Mouse (Mus musculus) right cerebral cortex, adult 18-20 months (tissue): ENCODE measurements around the gene Nfib.
A peak's percentile ranks its signal among the peaks of the same experiment; 100 is the strongest.

Experiments
- DNase-seq: peaks from one replicate; pipeline ENCODE4 v3.0.0; 2022; ENCODE audit warnings: mixed read lengths

Gene Nfib

GRCm38 (mm10) chr4:82383991-82384731 is 321.4 kb downstream of the Nfib start:
- no peak for DNase-seq

- no peak for DNase-seq
Measured at GRCm38 (mm10) chr4:82383346-82383745, 322.2 kb downstream of the Nfib start.

GRCm38 (mm10) chr4:82381786-82382185 is 323.8 kb downstream of the Nfib start:
- DNase-seq: no peak

- no peak for DNase-seq
Measured at GRCm38 (mm10) chr4:82380578-82380977, 325.0 kb downstream of the Nfib start.

GRCm38 (mm10) chr4:82378050-82378449 is 327.5 kb downstream of the Nfib start:
- DNase-seq: no peak

GRCm38 (mm10) chr4:82377621-82378020 is 327.9 kb downstream of the Nfib start:
- DNase-seq: no peak

- DNase-seq: no peak
Measured at GRCm38 (mm10) chr4:82374560-82374959, 331.0 kb downstream of the Nfib start.

GRCm38 (mm10) chr4:82372217-82372616 is 333.3 kb downstream of the Nfib start:
- no peak for DNase-seq

- no peak for DNase-seq
Measured at GRCm38 (mm10) chr4:82371471-82371870, 334.1 kb downstream of the Nfib start.

- DNase-seq: no peak
Measured at GRCm38 (mm10) chr4:82369011-82369776, 336.4 kb downstream of the Nfib start.

GRCm38 (mm10) chr4:82368091-82368775 is 337.3 kb downstream of the Nfib start:
- DNase-seq: no peak

- DNase-seq: no peak
Measured at GRCm38 (mm10) chr4:82364696-82365385, 340.7 kb downstream of the Nfib start.

GRCm38 (mm10) chr4:82363951-82364350 is 341.6 kb downstream of the Nfib start:
- no peak for DNase-seq

GRCm38 (mm10) chr4:82362294-82362693 is 343.3 kb downstream of the Nfib start:
- DNase-seq: no peak

GRCm38 (mm10) chr4:82360081-82360511 is 345.5 kb downstream of the Nfib start:
- DNase-seq: no peak

- DNase-seq: no peak
Measured at GRCm38 (mm10) chr4:82359110-82359509, 346.4 kb downstream of the Nfib start.

- no peak for DNase-seq
Measured at GRCm38 (mm10) chr4:82349006-82349405, 356.5 kb downstream of the Nfib start.

GRCm38 (mm10) chr4:82344787-82345186 is 360.8 kb downstream of the Nfib start:
- peak; percentile 21 for DNase-seq

- DNase-seq: no peak
Measured at GRCm38 (mm10) chr4:82344224-82344623, 361.3 kb downstream of the Nfib start.

- DNase-seq: no peak
Measured at GRCm38 (mm10) chr4:82338930-82339329, 366.6 kb downstream of the Nfib start.

GRCm38 (mm10) chr4:82338481-82338880 is 367.1 kb downstream of the Nfib start:
- DNase-seq: no peak

- DNase-seq: no peak
Measured at GRCm38 (mm10) chr4:82336951-82337381, 368.6 kb downstream of the Nfib start.
